ENCODE assay signal across 16 mouse cellular contexts in genomic region chr1:180462396-180462795, GRCm38 (mm10). TPM values are rescaled to one million over a fixed set of nuclear protein-coding genes. Genes with fewer than 3 reads are reported as not detected.
DNase-seq lines count a peak whose midpoint lies in the region; ATAC-seq lines count a peak whose summit lies in the region.
"Had no signal": no experiment of that assay in that cellular context is flagged by ENCODE, and none has a peak within 500 bp of the region (broad histone marks: within the 10 kb centered on the region; RNA-seq: fewer than 3 reads in every experiment).

No protein-coding gene starts in this region.

- H3K27ac ChIP-seq in limb, embryonic 15.5 days, result peak overlapping the region; percentile 33; the same call in 1 of the 2 replicates
- no peak overlapping the region for H3K27ac ChIP-seq in limb, embryonic 10.5 days
- H3K27ac ChIP-seq in kidney, embryonic 15.5 days, result no peak overlapping the region
- H3K27ac ChIP-seq: hindbrain, embryonic 10.5 days; kidney, postnatal 0 days had no signal

- no peak for ATAC-seq in limb, embryonic 15.5 days (ENCODE audit: insufficient number of reproducible peaks, low FRiP score, low TSS enrichment, low read depth)
- no peak for ATAC-seq in kidney, embryonic 15.5 days (replicated peaks; ENCODE audit: low FRiP score)
- no peak for ATAC-seq in inflammation-experienced regulatory T-cells, adult 6 months
- ATAC-seq: forebrain, embryonic 16.5 days; Patski had no signal

- H3K4me1 ChIP-seq in limb, embryonic 15.5 days, result peaks cover 30% of the 10 kb centered on the region
- peaks cover 27% of the 10 kb centered on the region for H3K4me1 ChIP-seq in limb, embryonic 10.5 days
- peaks cover 5% of the 10 kb centered on the region; the same call in 1 of the 2 replicates for H3K4me1 ChIP-seq in kidney, embryonic 15.5 days

- H3K9me3 ChIP-seq in limb, embryonic 15.5 days, result no peaks in the 10 kb centered on the region
- no peaks in the 10 kb centered on the region for H3K9me3 ChIP-seq in limb, embryonic 10.5 days (replicated peaks)
- H3K9me3 ChIP-seq in kidney, embryonic 15.5 days (replicated peaks), result no peaks in the 10 kb centered on the region
- H3K9me3 ChIP-seq: hindbrain, embryonic 10.5 days had no signal

- H3K9ac ChIP-seq in limb, embryonic 15.5 days, result no peak overlapping the region
- no peak overlapping the region for H3K9ac ChIP-seq in kidney, embryonic 15.5 days
- H3K9ac ChIP-seq: lung, embryonic 14.5 days had no signal

- H3K27me3 ChIP-seq in limb, embryonic 15.5 days, result no peaks in the 10 kb centered on the region
- no peaks in the 10 kb centered on the region for H3K27me3 ChIP-seq in limb, embryonic 10.5 days (ENCODE audit: low read depth, poor library complexity, severe bottlenecking)
- no peaks in the 10 kb centered on the region for H3K27me3 ChIP-seq in kidney, embryonic 15.5 days

- intact Hi-C loops in heart, postnatal 10 days (cut with DNase I), result no loop called here

- H3K4me3 ChIP-seq in limb, embryonic 15.5 days, result no peak overlapping the region
- no peak overlapping the region for H3K4me3 ChIP-seq in limb, embryonic 10.5 days
- H3K4me3 ChIP-seq in kidney, embryonic 15.5 days (replicated peaks), result no peak overlapping the region
- H3K4me3 ChIP-seq: hindbrain, embryonic 10.5 days had no signal

- 63% methylated on average over 5 of the region's 5 CpGs for WGBS in limb, embryonic 15.5 days
- 77% methylated on average over 5 of the region's 5 CpGs for WGBS in limb, embryonic 10.5 days
- 74% methylated on average over 5 of the region's 5 CpGs for WGBS in kidney, embryonic 15.5 days

- H3K4me2 ChIP-seq in limb, embryonic 15.5 days, result no peak overlapping the region
- no peak overlapping the region for H3K4me2 ChIP-seq in kidney, embryonic 15.5 days
- H3K4me2 ChIP-seq: lung, embryonic 14.5 days had no signal

- DNase-seq in cerebellum, postnatal 25 days, result peak; percentile 33 to 38
- DNase-seq in cerebellum, adult 11-12 months, result no peak
- no peak for DNase-seq in limb, embryonic 10.5 days (ENCODE audit: low spot score)
- DNase-seq in heart, postnatal 10 days, result peak; percentile 60 to 68
- DNase-seq in right cerebral cortex, postnatal 25 days, result peak; percentile 59
- DNase-seq: adrenal gland, postnatal 25 days; embryo, embryonic 11 days; lung, embryonic 14.5 days; retina, postnatal 1 day had no signal

- no peaks in the 10 kb centered on the region for H3K36me3 ChIP-seq in limb, embryonic 15.5 days
- no peaks in the 10 kb centered on the region for H3K36me3 ChIP-seq in limb, embryonic 10.5 days
- no peaks in the 10 kb centered on the region for H3K36me3 ChIP-seq in kidney, embryonic 15.5 days
- H3K36me3 ChIP-seq: hindbrain, embryonic 10.5 days had no signal

RNA-seq across cellular contexts. Expression of gene Stum, which starts 20.9 kb away (rescaled TPM):
- polyA plus RNA-seq in limb, embryonic 15.5 days (2015; fragmentation: Nextera tagmentation; extraction: Ambion mirVana), result 3.9 and 4.4 TPM in 2 replicates
- 0.39 and 0.60 TPM in 2 replicates for polyA plus RNA-seq in limb, embryonic 10.5 days (2016; fragmentation: Nextera tagmentation; extraction: Ambion mirVana)
- total RNA-seq in heart, postnatal 10 days (2021), result 1 to 10 TPM; 1.2 to 1.8 TPM
- 1.4 and 1.7 TPM in 2 replicates for polyA plus RNA-seq in kidney, embryonic 15.5 days (2015; fragmentation: Nextera tagmentation; extraction: Ambion mirVana)
- polyA plus RNA-seq in inflammation-experienced regulatory T-cells, adult 6 months (2017; shearing (Covaris generic)), result not detected
- polyA plus RNA-seq: lung, embryonic 14.5 days; Patski had no signal

Comparison
In these comparisons a context has a peak if more than half of its experiments do, and no peak if none do; other contexts are left out.
1. DNase-seq: peak in cerebellum, postnatal 25 days (2 of 2), heart, postnatal 10 days (2 of 2) and right cerebral cortex, postnatal 25 days (single experiment); none in cerebellum, adult 11-12 months (single experiment) and limb, embryonic 10.5 days (single experiment).